Mouse (Mus musculus): ENCODE results near the gene Clmp.

GRCm38 (mm10) chr9:40808907-40809280, 123.1 kb downstream of the Clmp start:
- TF ChIP-seq ZC3H11A (IDR thresholded peaks at IDR 0.05; ENCODE audit: borderline replicate concordance, low read depth, low read length) = no peak
- no peak for TF ChIP-seq HCFC1 (IDR thresholded peaks at IDR 0.05; ENCODE audit: borderline replicate concordance, insufficient read depth, low read length)
